ENCODE assay signal across 8 mouse cellular contexts in the genomic region with DNA sequence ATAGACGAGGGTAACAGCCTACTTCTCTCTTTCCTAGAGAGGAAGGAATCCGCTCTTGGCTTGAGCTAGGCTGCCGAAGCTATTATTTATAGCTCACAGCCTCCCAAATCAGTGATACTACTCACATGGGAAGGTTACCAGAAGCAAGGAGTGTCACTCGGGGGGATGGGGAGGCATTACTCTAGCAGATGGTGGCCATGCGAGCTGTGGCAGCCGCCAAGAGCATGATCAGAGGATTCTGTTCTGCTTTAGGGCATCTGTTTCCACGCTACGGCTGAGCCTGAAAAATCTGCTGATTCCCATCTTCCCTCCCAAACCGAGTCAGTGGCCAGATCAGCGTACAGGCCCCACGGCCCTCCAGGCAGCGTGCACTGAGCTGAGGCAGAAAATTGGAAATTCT.
DNase-seq lines count a peak whose midpoint lies in the region; ATAC-seq and TF ChIP-seq lines count a peak whose summit lies in the region.

No protein-coding gene starts in this region.

- ATAC-seq in intestine, embryonic 14.5 days (replicated peaks; ENCODE audit: low FRiP score, low TSS enrichment, low read depth): no peak
- ATAC-seq in intestine, postnatal 0 days: no peak
- peak; percentile 98 for ATAC-seq in cerebellum, adult (ENCODE audit: insufficient number of reproducible peaks, low FRiP score, low TSS enrichment)
- ATAC-seq in inflammation-experienced regulatory T-cells, adult 6 months: no peak

- no peak overlapping the region for H3K4me3 ChIP-seq in intestine, embryonic 14.5 days (ENCODE audit: low read depth, low read length)
- no peak overlapping the region for H3K4me3 ChIP-seq in intestine, postnatal 0 days (ENCODE audit: low read depth, low read length)

- DNase-seq in intestine, embryonic 14.5 days (ENCODE audit: low spot score): peak; percentile 61
- DNase-seq in frontal cortex, postnatal 10 days (ENCODE audit: low spot score in 2 of 2): peak; percentile 66 to 77
- peak; percentile 47 to 67 for DNase-seq in heart, postnatal 36 days
- DNase-seq in left cerebral cortex, postnatal 4 days: peak; percentile 90
- peak; percentile 82 to 92 for DNase-seq in right cerebral cortex, postnatal 10 days (ENCODE audit: low spot score in 2 of 2)

- no peaks in the 10 kb centered on the region for H3K9me3 ChIP-seq in intestine, embryonic 14.5 days (ENCODE audit: control insufficient read depth, low read length)
- H3K9me3 ChIP-seq in intestine, postnatal 0 days (ENCODE audit: control insufficient read depth): no peaks in the 10 kb centered on the region

- no peaks in the 10 kb centered on the region for H3K36me3 ChIP-seq in intestine, embryonic 14.5 days (ENCODE audit: control insufficient read depth, insufficient read depth, low read length)
- no peaks in the 10 kb centered on the region for H3K36me3 ChIP-seq in intestine, postnatal 0 days (ENCODE audit: control insufficient read depth, insufficient read depth)

- peaks cover 4% of the 10 kb centered on the region; the same call in 1 of the 2 replicates for H3K4me1 ChIP-seq in intestine, embryonic 14.5 days (replicated peaks; ENCODE audit: control insufficient read depth, insufficient read depth, low read length)
- no peaks in the 10 kb centered on the region for H3K4me1 ChIP-seq in intestine, postnatal 0 days (replicated peaks; ENCODE audit: control insufficient read depth, insufficient read depth, low read length)

- 35% methylated on average over 12 of the region's 12 CpGs for WGBS in intestine, embryonic 14.5 days
- 55% methylated on average over 12 of the region's 12 CpGs for WGBS in intestine, postnatal 0 days

- TF ChIP-seq CTCF in intestine, postnatal 0 days (IDR thresholded peaks at IDR 0.05; ENCODE audit: low read depth): no peak

- intact Hi-C loops in heart, postnatal 36 days (cut with DNase I): loop anchor here (5.0 kb wide), 1 partner anchor 96 kb away; no protein-coding TSS in a partner anchor
- intact Hi-C loops in left cerebral cortex, postnatal 4 days (cut with DNase I): no loop called here

- H3K4me2 ChIP-seq in intestine, embryonic 14.5 days (ENCODE audit: low read length): peak overlapping the region; percentile 20; the same call in 1 of the 2 replicates
- no peak overlapping the region for H3K4me2 ChIP-seq in intestine, postnatal 0 days (replicated peaks; ENCODE audit: low read depth)

- peak overlapping the region; percentile 33; the same call in 1 of the 2 replicates for H3K27ac ChIP-seq in intestine, embryonic 14.5 days (ENCODE audit: low read depth)
- H3K27ac ChIP-seq in intestine, postnatal 0 days (ENCODE audit: low read depth, low read length): no peak overlapping the region

- H3K9ac ChIP-seq in intestine, embryonic 14.5 days (ENCODE audit: low read length): no peak overlapping the region
- no peak overlapping the region for H3K9ac ChIP-seq in intestine, postnatal 0 days (ENCODE audit: low read depth, low read length)

- no peaks in the 10 kb centered on the region for H3K27me3 ChIP-seq in intestine, embryonic 14.5 days (replicated peaks; ENCODE audit: control insufficient read depth, insufficient read depth, low read length)
- no peaks in the 10 kb centered on the region for H3K27me3 ChIP-seq in intestine, postnatal 0 days (replicated peaks; ENCODE audit: control insufficient read depth, insufficient read depth, low read length)
